Mouse (Mus musculus) forebrain, embryonic 15.5 days (tissue): ENCODE results near the gene Ube2j2. TPM values are rescaled to one million over a fixed set of nuclear protein-coding genes. Genes with fewer than 3 reads are reported as not detected.

Experiments
- ATAC-seq: fragments of 200-750 bp; cut with Nextera tagmentation; replicated peaks from 2 replicates; pipeline ENCODE4 v1.8.0; 2017; ENCODE audit warnings: mild to moderate bottlenecking, moderate TSS enrichment, moderate library complexity
- H3K27ac ChIP-seq: fragments of 300-500 bp; sonication (generic); replicated peaks from 2 replicates; pipeline ENCODE4 v1.5.1; 2015; ENCODE audit warnings: mild to moderate bottlenecking, inconsistent platforms
- H3K27me3 ChIP-seq: fragments of 300-500 bp; sonication (generic); 2 replicates; pipeline ENCODE4 v1.6.1; 2015; ENCODE audit warnings: inconsistent platforms
- H3K36me3 ChIP-seq: fragments of 300-500 bp; sonication (generic); 2 replicates; pipeline ENCODE4 v1.6.1; 2015; ENCODE audit warnings: mild to moderate bottlenecking, inconsistent platforms
- H3K4me1 ChIP-seq: fragments of 300-500 bp; sonication (generic); 2 replicates; pipeline ENCODE4 v1.6.1; 2015; ENCODE audit warnings: inconsistent platforms
- H3K4me2 ChIP-seq: fragments of 300-500 bp; sonication (generic); replicated peaks from 2 replicates; pipeline ENCODE4 v1.6.1; 2015; ENCODE audit warnings: mild to moderate bottlenecking, inconsistent platforms
- H3K4me3 ChIP-seq: fragments of 300-500 bp; sonication (generic); 2 replicates; pipeline ENCODE4 v1.5.1; 2015; ENCODE audit warnings: mild to moderate bottlenecking, inconsistent platforms
- H3K9ac ChIP-seq: fragments of 300-500 bp; sonication (generic); replicated peaks from 2 replicates; pipeline ENCODE4 v1.6.1; 2015; ENCODE audit warnings: mild to moderate bottlenecking, inconsistent platforms
- H3K9me3 ChIP-seq: fragments of 300-500 bp; sonication (generic); 2 replicates; pipeline ENCODE4 v1.6.1; 2016; ENCODE audit warnings: inconsistent platforms
- WGBS: fragments of 180-500 bp; shearing (Covaris S2); methylation state at CpG from one replicate; pipeline ENCODE4 v1.1.7; 2015; ENCODE audit warnings: mixed read lengths; 5-methylcytosine and 5-hydroxymethylcytosine counted together
- microRNA-seq: library from miRNA; unstranded; fragments of <30 nt; microRNA quantifications from one replicate; pipeline ENCODE4, GENCODE M21; 2016
- polyA plus RNA-seq: library from polyadenylated mRNA; unstranded; fragments of >200 nt; fragmentation: Nextera tagmentation; extraction: Ambion mirVana; gene quantifications from 2 replicates; pipeline ENCODE4 v1.2.1, GENCODE M21; 2015

The Ube2j2 gene
- polyA plus RNA-seq, 1 experiment from 2014 or later, result 123 TPM

- H3K27ac ChIP-seq, result no peak overlapping the region
- ATAC-seq, result no peak
- no peaks in the 10 kb centered on the region for H3K4me1 ChIP-seq
- H3K9ac ChIP-seq, result no peak overlapping the region
- H3K36me3 ChIP-seq, result peaks cover 89% of the 10 kb centered on the region
- no peak overlapping the region for H3K4me3 ChIP-seq
- H3K27me3 ChIP-seq, result no peaks in the 10 kb centered on the region
- H3K4me2 ChIP-seq, result no peak overlapping the region
- H3K9me3 ChIP-seq, result no peaks in the 10 kb centered on the region
- WGBS, result 94% methylated on average over 3 of the region's 3 CpGs
These were observed 60.5 kb downstream of the Ube2j2 start for GRCm38 (mm10) chr4:156004109-156004508.

DNA sequence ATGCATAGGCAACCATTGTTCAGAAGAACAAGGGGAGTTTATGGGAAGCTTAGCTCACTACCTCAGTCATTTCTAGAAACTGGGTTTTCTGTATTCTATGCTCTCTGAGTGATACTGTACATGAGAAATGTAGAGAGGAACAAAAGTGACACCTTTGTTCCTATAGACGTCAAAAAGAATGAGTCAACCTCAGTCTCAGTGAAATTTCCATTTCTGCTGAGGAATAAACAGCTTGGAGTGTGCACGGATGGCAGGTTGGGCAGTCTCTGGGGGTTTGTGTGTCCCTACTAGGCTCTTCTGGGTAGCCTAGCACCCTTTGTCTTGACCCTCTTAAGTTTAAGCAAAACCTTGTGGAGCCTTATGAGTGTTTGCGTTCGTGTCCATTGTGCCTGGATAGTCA, 64.7 kb downstream of the Ube2j2 start:
- H3K4me3 ChIP-seq, result no peak overlapping the region
- no peak overlapping the region for H3K4me2 ChIP-seq
- no peak overlapping the region for H3K9ac ChIP-seq
- 95% methylated on average over 4 of the region's 4 CpGs for WGBS
- H3K27ac ChIP-seq, result no peak overlapping the region
- H3K27me3 ChIP-seq, result no peaks in the 10 kb centered on the region
- H3K36me3 ChIP-seq, result peaks cover 86% of the 10 kb centered on the region
- ATAC-seq, result no peak
- no peaks in the 10 kb centered on the region for H3K4me1 ChIP-seq
- no peaks in the 10 kb centered on the region for H3K9me3 ChIP-seq

Small RNAs within 50 kb of the gene (microRNA-seq; reads per million reads assigned to microRNA genes)
- not detected for gene Gm22991

Other genes starting within 250 kb of the Ube2j2 start
- gene Fndc10, start 249.5 kb upstream of the Ube2j2 start, polyA plus RNA-seq, result 8.2 and 10.9 TPM in 2 replicates
- gene Ssu72, start 239.0 kb upstream of the Ube2j2 start, polyA plus RNA-seq, result 144 and 146 TPM in 2 replicates
- 10.4 TPM in 2 replicates for gene Tmem240, start 209.0 kb upstream of the Ube2j2 start, polyA plus RNA-seq
- gene Atad3a, start 182.7 kb upstream of the Ube2j2 start, polyA plus RNA-seq, result 91.0 TPM in 2 replicates
- gene Vwa1, start 169.1 kb upstream of the Ube2j2 start, polyA plus RNA-seq, result 21.8 and 22.6 TPM in 2 replicates
- 0.29 and 0.60 TPM in 2 replicates for gene Tmem88b, start 158.0 kb upstream of the Ube2j2 start, polyA plus RNA-seq
- not detected in 2 replicates for gene Ankrd65, start 153.4 kb upstream of the Ube2j2 start, polyA plus RNA-seq
- gene Mrpl20, start 141.0 kb upstream of the Ube2j2 start, polyA plus RNA-seq, result 228 and 244 TPM in 2 replicates
- gene Ccnl2, start 131.3 kb upstream of the Ube2j2 start, polyA plus RNA-seq, result 172 and 173 TPM in 2 replicates
- gene Aurkaip1, start 112.6 kb upstream of the Ube2j2 start, polyA plus RNA-seq, result 127 and 130 TPM in 2 replicates
- gene Mxra8, start 104.2 kb upstream of the Ube2j2 start, polyA plus RNA-seq, result 15.0 and 19.0 TPM in 2 replicates
- 10.6 and 23.1 TPM in 2 replicates for gene Dvl1, start 96.4 kb upstream of the Ube2j2 start, polyA plus RNA-seq
- 0.64 and 0.73 TPM in 2 replicates for gene Tas1r3, start 80.5 kb upstream of the Ube2j2 start, polyA plus RNA-seq
- 20.5 and 22.9 TPM in 2 replicates for gene Cptp, start 74.4 kb upstream of the Ube2j2 start, polyA plus RNA-seq
- gene Ints11, start 74.3 kb upstream of the Ube2j2 start, polyA plus RNA-seq, result 90.6 and 99.9 TPM in 2 replicates
- 61.5 and 64.8 TPM in 2 replicates for gene Pusl1, start 52.0 kb upstream of the Ube2j2 start, polyA plus RNA-seq
- gene Acap3, start 52.0 kb upstream of the Ube2j2 start, polyA plus RNA-seq, result 82.2 and 84.5 TPM in 2 replicates
- gene C1qtnf12, start 18.5 kb downstream of the Ube2j2 start, polyA plus RNA-seq, result 7.4 and 9.0 TPM in 2 replicates
- 27.8 and 30.2 TPM in 2 replicates for gene B3galt6, start 48.8 kb downstream of the Ube2j2 start, polyA plus RNA-seq
- 114 and 117 TPM in 2 replicates for gene Sdf4, start 49.0 kb downstream of the Ube2j2 start, polyA plus RNA-seq
- gene Tnfrsf4, start 70.0 kb downstream of the Ube2j2 start, polyA plus RNA-seq, result 0.83 and 0.95 TPM in 2 replicates
- 0.66 and 1.5 TPM in 2 replicates for gene Tnfrsf18, start 82.3 kb downstream of the Ube2j2 start, polyA plus RNA-seq
- not detected in 2 replicates for gene Ttll10, start 115.6 kb downstream of the Ube2j2 start, polyA plus RNA-seq
- 40.2 and 41.0 TPM in 2 replicates for gene 9430015G10Rik, start 166.2 kb downstream of the Ube2j2 start, polyA plus RNA-seq
- 0.46 and 0.72 TPM in 2 replicates for gene Rnf223, start 186.7 kb downstream of the Ube2j2 start, polyA plus RNA-seq